Mouse (Mus musculus): ENCODE results near the gene Mecr. TPM values are rescaled to one million over a fixed set of nuclear protein-coding genes. Genes with fewer than 3 reads are reported as not detected.

Gene Mecr
- total RNA-seq, 2 experiments from 2014 or later: 31.6 to 34.7 TPM

DNA sequence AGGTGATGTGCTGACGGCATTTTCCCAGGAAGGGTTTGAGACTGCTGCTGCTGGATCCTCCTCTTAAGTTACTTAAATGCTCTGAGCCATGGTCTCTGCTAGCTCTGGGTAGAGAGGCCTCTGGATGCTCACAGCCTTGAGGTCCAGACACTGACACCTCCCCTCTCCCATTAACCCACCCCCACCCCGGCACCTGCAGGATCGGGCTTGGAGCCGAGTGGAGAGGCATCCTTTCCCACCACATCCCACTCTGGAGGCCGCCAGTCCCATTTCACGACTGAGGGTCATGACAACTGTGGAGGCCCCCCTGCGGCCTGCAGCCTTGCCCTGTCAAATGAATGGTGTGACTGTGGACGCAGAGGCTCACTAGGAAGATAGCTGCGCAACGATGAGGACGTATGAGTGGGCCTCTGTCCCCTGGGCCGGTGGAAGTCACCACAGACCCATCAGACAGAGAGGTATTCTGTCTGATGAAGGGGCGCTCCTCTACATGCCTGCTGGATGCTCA, 72.6 kb downstream of the Mecr start:
- DNase-seq (ENCODE audit: low spot score in 2 of 2): no peak
- intact Hi-C loops (cut with DNase I): loop anchor here (2.0 to 5.0 kb wide), 2 partner anchors 51 to 163 kb away; no protein-coding TSS in a partner anchor

GRCm38 (mm10) chr4:131916425-131916824, 73.2 kb downstream of the Mecr start:
- peak; percentile 73 to 84 for DNase-seq (ENCODE audit: low spot score in 2 of 2)
- intact Hi-C loops (cut with DNase I): loop anchor here (2.0 to 5.0 kb wide), 2 partner anchors 51 to 162 kb away; no protein-coding TSS in a partner anchor

DNA sequence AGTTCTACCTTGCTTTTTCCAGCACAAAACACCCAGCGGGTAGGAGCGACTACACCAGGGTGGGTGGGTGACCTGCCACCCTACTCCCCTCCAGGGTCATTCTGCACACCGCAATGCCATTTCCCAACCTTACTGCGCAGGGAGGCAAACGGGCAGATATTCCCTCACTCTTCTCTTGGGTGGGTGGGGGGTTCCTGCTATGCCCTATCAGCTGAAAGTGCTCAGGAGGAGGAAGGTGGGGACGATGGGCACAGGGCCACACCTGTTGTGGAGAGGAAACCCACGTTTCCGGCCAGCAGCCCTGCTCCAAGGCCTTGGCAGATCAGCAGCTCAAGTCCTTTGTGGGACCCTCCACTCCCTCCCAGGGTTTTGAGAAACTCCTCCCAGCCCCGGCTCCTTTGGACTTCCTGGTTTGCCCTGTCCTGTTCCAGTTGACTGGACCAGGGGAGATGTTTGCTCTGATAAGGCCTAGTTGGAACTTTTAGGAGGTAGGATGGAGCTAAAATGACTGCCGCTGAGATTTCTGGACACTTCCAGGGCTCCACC, 73.8 kb downstream of the Mecr start:
- no peak for DNase-seq (ENCODE audit: low spot score in 2 of 2)
- intact Hi-C loops (cut with DNase I): loop anchor here (2.0 to 5.0 kb wide), 2 partner anchors 50 to 162 kb away; no protein-coding TSS in a partner anchor

Other genes with a start within 250 kb of the Mecr start
- gene Ptpru, start 5.2 kb upstream of the Mecr start, total RNA-seq (2021): 10 to 100 TPM; 63.8 to 64.9 TPM
- 10 to 100 TPM; 67.2 to 78.6 TPM for gene Srsf4, start 30.1 kb downstream of the Mecr start, total RNA-seq (2021)
- gene Tmem200b, start 78.3 kb downstream of the Mecr start, total RNA-seq (2021): 1 to 10 TPM; 5.9 to 6.1 TPM
- gene Gm10300, start 231.2 kb downstream of the Mecr start, total RNA-seq (2021): not detected
- gene Epb41, start 231.9 kb downstream of the Mecr start, total RNA-seq (2021): 10 to 100 TPM; 26.2 to 28.4 TPM

Measured in left cerebral cortex, postnatal 14 days (tissue).